Mouse (Mus musculus): ENCODE results near the gene Ep300. TPM values are rescaled to one million over a fixed set of nuclear protein-coding genes. Genes with fewer than 3 reads are reported as not detected.

The Ep300 gene
- 10 to 100 TPM; 26.9 to 34.6 TPM for total RNA-seq (2021)
- long read RNA-seq, experiment 1, partial matches to known transcripts: 0 of 5 reads
- long read RNA-seq, experiment 1, other reads (novel, unspliced or antisense): 5 of 5 reads
- long read RNA-seq, experiment 2, partial matches to known transcripts: 1 of 11 reads
- long read RNA-seq, experiment 2, other reads (novel, unspliced or antisense): 8 of 11 reads

GRCm38 (mm10) chr15:81584913-81585745 lies at the start of gene Ep300:
Gene Ep300, plus strand, starts transcription at chr15:81585351.
- peak; percentile 97 for DNase-seq

- DNase-seq: no peak
Measured at GRCm38 (mm10) chr15:81535881-81536351, 49.2 kb upstream of the Ep300 start.

DNA sequence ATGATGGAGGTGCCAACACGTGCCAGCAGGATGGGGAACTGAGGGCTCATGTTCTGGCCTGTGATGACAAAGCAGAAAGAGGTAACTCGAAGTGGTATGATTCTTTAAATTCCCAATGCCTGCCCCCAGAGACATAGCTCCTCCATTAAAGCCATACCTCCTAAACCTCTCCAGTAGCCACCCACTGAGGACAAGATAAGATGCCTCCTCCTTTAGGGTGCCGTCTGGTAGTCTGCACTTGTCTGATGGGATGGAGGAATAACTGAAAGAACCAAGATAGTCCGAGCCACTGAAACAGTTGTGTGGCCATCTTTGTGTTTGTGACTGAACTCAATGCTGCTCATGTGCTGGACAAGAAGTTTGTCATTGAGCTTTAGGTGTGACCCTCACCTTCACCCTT lies 47.0 kb upstream of the Ep300 start:
- no peak for DNase-seq

- DNase-seq: no peak
Measured at GRCm38 (mm10) chr15:81539560-81539959, 45.6 kb upstream of the Ep300 start.

DNA sequence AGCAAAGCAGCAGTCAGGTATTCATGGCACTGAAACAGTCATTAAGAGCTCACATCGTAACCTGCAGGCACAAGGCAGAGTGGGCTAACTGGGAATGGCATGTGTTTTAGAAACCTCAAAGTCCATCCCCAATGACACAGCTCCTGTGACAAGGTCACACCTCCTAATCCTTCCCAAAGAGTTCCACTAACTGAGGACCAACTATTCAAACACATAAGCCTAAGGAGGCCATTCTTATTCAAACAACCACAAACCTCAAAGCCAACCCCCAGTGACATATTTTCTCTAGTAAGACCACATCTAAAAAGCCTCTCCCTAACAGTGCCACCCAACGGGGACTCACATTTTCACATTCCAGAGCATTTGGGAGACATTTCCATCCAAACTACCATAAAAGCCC lies 40.2 kb upstream of the Ep300 start:
- no peak for DNase-seq

DNA sequence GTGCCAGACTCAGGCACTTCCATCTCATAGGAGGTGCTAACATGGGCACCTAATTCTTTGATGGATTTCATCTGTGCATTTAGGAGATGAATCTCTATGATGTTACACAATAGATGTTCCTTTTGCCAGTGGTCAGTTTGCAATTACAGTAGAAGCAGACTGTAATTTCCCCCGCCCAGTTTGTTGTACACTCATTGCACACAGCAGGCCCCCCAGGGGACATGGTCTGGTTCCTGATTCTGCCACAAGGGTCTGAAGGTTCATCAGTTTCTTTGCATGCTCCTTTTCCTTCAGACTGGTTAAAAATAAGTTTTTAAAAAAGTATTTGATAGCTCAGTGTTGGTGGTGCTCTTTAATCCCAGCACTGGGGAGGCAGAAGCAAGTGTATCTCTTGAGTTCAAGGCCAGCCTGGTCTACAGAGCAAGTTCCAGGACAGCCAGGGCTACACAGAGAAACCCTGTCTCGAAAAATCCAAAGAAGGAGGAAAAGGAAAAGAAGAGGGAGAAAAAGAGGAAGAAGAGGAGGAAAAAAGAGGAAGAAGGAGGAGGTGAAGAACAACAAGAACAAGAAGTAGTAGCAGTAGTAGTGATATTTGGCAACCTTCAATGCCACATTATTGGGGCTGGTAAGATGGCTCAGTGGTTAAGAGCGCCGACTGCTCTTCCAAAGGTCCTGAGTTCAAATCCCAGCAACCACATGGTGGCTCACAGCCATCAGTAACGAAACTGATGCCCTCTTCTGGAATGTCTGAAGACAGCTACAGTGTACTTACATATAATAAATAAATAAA lies 39.6 kb upstream of the Ep300 start:
- no peak for DNase-seq

GRCm38 (mm10) chr15:81553455-81553854 lies 31.7 kb upstream of the Ep300 start:
- DNase-seq: no peak

GRCm38 (mm10) chr15:81554558-81555297 lies 30.4 kb upstream of the Ep300 start:
- peak; percentile 18 for DNase-seq

- no peak for DNase-seq
Measured at GRCm38 (mm10) chr15:81555986-81556385, 29.2 kb upstream of the Ep300 start.

GRCm38 (mm10) chr15:81561501-81561900 lies 23.6 kb upstream of the Ep300 start:
- no peak for DNase-seq

DNA sequence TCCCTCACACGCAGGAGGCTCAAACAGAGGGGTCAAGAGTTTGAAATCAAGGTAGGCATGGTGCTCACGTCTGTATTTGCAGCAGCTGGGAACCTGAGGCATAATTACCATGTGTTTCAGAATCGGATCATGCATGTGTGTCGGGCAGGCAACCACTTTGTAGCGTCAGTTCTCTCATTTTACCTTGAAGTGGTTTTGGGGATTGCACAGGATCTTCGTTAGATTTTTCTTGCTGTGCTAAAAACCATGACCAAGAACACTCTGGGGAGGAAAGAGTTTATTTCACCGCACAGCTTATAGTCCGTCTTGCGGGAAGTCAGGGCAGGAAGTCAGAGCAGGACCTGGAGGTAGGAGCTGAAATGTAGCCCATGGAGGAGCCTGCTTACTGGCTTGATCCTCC lies 23.2 kb upstream of the Ep300 start:
- no peak for DNase-seq

DNA sequence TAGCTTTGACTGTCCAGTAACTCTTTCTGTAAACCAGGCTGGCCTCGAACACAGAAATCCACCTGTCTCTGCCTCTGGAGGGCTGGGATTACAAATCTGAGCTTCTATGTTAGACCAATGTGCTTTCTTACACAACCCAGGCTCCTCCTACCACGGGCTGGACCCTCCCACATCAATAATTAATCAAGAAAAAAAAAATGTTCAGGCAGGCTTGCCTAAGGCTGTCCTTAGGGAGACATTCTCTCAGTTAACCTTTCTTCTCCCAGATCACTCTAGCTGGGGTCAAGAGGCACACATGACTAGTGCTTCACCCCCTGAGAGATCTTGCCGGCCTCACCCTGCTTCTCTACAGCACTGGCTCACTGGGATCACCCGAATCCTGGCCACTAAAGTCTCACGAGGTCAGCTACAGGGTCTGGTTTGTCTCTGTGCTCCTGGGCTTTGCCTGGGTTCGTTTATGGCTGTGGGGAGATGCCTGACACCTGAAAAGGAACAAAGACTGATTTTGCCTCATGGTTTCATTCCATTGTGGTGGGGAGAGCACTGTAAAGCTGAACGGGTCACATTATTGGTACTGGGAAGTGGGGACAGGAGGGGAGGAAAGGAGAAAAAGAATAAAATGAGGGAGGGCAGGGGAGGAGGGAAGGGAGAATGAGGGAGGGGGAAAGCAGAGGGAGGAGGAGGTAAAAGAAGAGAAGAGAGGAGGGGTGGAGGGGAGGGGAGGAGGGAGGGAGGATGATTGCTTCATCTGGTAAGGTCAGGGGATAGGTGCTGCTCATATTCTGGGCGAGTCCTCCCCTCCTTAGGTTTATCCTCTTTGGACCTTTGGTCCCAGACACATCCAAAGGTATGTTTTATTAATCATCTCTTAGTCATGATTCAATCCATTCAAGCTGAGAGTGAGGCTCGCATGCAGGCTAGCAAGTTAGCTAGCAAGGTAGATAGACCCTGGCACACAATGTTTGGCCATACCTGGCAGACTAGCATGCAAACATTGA lies 22.4 kb upstream of the Ep300 start:
- DNase-seq: no peak

GRCm38 (mm10) chr15:81568093-81568492 lies 17.1 kb upstream of the Ep300 start:
- DNase-seq: no peak

DNA sequence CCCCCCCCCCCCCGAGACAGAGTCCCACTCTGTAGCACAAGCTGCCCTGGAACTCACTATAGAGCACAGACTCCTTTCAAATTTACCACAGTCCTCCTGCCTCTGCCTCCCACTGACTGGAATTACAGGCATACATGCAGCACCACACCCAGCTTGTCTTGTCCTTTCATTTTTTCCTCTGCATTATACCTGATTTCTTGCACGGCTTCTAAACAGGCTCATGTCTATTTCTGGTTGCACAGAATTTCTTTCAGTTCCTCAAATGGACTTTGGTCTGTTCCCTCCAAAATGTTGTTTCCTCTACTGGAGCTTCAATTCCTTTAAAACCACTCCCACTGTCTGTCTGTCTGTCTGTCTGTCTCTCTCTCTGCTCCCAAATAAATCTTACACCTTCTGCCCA lies 16.6 kb upstream of the Ep300 start:
- DNase-seq: no peak

GRCm38 (mm10) chr15:81576961-81577360 lies 8.2 kb upstream of the Ep300 start:
- no peak for DNase-seq

- DNase-seq: no peak
Measured at GRCm38 (mm10) chr15:81577743-81578165, 7.4 kb upstream of the Ep300 start.

- no peak for DNase-seq
Measured at GRCm38 (mm10) chr15:81584466-81584865, 685 bp upstream of the Ep300 start.

DNA sequence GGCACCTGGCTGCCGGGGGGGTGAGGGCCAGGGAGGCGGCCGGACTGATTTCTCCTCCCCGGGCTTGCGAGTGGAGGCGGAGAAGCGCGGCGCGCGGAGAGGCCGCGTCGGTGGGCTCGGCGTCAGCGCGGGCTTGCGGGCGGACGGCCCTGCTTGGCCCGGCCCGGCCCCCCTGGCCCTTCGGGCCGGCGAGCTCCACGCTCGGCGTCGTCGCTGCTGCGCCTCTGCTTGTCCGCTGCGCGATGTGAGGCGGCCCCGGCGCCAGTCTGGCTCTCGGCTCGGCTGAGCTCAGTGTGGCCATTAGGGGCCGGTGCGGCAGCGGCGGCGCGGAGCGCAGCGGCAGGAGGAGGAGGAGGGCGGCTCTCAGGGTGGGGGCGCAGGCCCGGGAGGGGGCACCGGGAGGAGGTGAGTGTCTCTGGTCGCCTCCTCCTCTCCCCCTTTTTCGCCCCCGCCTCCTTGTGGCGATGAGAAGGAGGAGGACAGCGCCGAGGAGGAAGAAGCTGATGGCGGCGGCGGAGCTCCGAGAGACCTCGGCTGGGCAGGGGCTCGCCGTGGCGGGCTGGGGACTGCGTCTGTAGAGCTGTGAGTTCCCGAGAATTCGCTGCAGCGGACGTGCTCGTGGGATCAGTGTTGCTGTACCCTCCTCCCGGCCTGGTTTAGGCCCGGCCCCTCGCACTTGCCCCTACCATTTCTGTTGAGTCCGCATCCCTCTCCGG lies 753 bp downstream of the Ep300 start:
- peak; percentile 91 for DNase-seq

- DNase-seq: no peak
Measured at GRCm38 (mm10) chr15:81586466-81586865, 1.3 kb downstream of the Ep300 start.

- no peak for DNase-seq
Measured at GRCm38 (mm10) chr15:81587686-81588085, 2.5 kb downstream of the Ep300 start.
